Mouse (Mus musculus) MEL-GATA-1-ER (cell line): ENCODE results near the gene Amh.
"Not testable (repeated sequence)": the region's sequence is repeated elsewhere in the genome, so short reads cannot be mapped to it uniquely, and the experiment has no call there.

Source experiments
- DNase-seq: peaks from one replicate; pipeline ENCODE4 v3.0.0-alpha.2; 2012; ENCODE audit warnings: low read depth; ENCODE audit errors: extremely low read depth

The Amh gene

DNA sequence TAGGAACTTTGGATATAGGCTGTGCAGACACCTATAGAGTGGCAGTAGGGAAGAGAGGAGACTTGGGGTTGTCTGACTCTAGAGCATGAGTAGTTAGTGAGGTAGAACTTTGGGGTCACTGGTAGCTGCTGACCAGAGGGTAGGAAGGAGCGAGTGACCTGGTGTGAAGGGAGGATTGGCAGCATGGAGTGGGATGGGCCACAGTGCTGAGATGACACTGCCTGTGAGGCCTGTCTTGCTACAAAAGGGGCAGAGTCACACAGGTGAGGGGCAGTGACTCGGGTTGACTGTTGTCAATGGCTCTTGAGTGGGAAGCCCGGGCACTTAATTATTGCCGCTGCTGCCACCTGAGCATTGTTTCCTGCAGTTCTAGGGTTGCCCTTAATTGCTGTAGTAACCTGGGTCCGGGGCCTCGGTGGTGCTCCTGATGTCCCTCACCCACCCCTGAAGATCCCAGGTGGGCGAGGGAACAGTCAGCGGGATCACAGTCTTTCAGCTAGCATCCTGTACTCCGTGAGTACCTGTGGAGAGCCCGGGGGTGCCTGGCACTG lies 22.9 kb downstream of the Amh start:
- DNase-seq, result no peak

GRCm38 (mm10) chr10:80828587-80828986 lies 23.5 kb downstream of the Amh start:
- DNase-seq, result not testable (repeated sequence)

DNA sequence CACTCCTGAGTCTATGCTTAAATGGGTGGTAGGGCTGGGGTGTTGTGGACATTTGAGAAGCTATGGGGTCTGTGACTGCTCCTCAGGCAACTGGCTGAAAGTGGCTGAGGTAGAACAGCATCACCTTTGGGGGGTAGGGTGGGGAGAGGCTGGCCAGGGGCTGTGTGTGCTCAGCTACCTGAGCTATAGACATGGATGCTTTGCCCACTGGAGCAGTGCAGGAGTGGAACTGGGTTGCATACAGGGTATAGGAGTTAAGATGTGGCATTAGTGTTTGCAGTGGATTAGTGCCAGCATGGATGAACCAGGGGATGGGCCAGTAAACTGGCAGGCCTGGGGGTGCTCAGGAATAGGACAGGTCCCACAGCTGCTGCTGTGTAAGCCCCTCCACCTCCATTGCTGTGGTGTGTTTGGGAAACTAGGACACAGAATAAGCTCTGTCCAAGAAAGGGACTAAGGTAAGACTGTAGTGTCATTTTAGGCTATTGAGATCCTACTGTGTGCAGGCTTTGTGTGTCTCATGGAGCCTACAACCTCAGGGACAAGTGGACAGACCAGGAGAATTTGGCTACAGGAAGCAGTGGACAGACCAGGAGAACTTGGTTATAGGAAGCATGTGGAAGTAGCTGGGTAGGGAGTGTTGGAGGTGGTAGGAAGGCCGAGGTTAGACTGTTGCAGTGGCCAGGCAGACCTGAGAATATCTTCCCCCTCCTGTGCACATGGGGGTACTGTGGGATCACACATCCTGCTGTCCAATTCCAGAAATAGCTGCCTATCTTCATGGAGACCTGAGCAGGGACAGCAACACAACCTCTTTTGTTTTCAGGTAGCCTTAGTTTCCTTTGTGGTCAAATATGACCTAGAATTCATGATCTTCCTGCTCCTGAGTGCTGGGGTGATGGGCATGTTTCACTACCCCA lies 24.6 kb downstream of the Amh start:
- no peak for DNase-seq

- DNase-seq, result no peak
These were observed 26.1 kb downstream of the Amh start for GRCm38 (mm10) chr10:80831136-80831535.

GRCm38 (mm10) chr10:80832818-80833217 lies 27.8 kb downstream of the Amh start:
- no peak for DNase-seq

DNA sequence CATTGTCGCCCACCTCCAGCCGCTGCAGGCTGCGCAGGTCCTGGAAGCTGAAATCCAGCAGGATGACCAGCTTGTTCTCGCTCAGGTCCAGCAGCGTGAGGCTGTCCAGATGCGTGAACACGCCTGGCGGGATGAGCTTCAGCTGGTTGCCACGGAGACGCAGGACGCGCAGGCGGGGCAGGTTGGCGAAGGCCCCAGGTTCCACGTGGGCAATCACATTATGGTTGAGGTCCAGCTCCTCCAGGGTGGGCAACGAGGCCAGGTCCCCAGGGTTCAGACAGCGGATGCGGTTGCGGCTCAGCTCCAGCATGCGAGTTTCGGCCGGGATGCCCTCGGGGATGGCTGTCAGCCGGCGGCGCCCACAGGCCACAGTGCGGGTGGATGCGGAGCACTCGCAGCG lies 30.6 kb downstream of the Amh start:
- DNase-seq, result no peak

DNA sequence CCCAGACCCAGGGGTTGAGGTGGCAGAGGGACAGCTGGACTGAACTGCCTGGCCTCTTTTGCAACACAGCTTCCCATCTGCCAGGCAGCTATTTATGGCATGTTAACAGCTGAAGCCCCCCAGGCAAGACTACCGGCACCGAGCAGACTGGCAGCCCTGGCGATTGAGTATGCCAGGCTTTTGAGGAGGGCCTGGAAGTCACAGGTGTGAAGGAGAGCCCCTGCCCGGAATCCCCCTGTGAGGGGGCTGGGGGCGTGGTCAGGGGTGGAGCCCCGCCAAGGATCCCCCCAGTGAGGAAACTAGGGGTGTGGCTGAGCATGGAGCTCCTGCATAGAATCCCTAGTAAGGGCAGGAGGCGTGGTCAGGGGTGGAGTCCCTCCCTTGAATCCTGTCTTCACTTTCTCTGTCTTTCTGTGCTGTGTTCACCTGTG lies 31.9 kb downstream of the Amh start:
- no peak for DNase-seq

- DNase-seq, result no peak
These were observed 32.8 kb downstream of the Amh start for GRCm38 (mm10) chr10:80837827-80838226.

DNA sequence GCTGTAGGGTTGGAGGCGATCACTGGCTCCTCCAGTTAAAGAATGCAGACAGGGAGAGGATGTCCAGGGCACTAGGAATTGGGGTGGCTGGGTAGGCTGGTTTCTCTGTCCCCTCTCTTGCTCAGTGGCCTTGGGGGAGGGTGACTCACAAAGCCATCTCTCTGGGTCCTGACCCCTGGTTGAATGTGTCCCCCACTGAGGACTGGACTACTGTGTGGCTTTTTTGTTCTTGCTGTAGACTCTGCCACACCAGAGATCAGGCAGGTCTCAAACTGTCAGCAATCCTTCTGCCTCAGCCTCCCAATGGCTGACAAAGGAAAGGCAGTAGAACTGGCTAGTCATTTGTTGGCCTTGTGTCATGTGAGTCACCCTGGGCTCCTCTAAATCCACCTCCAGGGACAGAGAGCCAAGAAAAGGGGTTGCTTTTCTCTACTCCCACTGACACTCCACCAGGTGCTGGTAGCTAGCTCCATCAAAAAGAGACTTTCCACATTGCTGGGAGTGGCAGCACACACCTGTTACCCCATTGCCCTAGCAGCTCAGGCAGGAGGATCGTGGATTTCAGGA lies 33.4 kb downstream of the Amh start:
- DNase-seq, result no peak

DNA sequence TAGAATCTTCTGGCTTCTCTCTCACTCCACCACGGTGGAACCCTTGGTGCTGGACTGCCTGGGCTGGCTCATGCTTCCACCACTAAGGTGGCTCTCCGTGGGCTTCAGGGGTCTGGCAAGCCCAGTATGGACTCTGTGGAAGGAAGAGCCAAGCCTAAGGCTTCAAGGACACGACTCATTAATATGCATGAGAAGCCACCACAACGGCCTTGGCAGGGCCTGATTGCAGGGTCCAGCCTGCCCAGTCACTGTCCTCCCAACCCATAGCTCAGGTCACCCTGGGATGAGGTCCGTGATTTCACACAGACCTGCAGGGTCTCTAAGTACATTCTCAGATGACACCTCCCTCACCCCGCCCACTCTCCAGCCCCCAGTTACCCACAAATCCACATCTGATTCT lies 34.8 kb downstream of the Amh start:
- DNase-seq, result no peak

- DNase-seq, result no peak
These were observed 36.6 kb downstream of the Amh start for GRCm38 (mm10) chr10:80841685-80842084.

DNA sequence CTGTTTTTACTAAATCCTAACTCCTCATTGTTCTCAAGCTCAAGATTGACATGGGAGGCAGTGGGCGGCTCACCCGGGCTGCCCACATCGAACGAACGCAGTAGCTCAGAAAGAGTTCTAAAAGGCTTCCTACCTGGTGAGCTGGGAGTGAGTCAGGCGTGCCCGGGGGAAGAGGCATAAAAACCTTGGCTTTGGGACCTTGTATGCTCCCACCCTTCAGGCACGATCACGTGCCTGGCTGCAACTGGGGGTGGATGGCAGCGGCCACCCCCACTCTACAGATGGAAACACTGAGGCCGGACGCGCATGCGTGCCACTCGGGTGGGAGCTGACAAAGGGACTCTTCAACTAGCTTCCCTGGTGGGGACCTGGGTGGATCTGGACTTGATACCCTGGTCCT lies 37.3 kb downstream of the Amh start:
- no peak for DNase-seq

- no peak for DNase-seq
These were observed 38.3 kb downstream of the Amh start for GRCm38 (mm10) chr10:80843087-80843930.

GRCm38 (mm10) chr10:80843931-80844547 lies 39.0 kb downstream of the Amh start, which contains the start of gene Lingo3:
Gene Lingo3 (minus strand): TSS chr10:80844039.
- no peak for DNase-seq

DNA sequence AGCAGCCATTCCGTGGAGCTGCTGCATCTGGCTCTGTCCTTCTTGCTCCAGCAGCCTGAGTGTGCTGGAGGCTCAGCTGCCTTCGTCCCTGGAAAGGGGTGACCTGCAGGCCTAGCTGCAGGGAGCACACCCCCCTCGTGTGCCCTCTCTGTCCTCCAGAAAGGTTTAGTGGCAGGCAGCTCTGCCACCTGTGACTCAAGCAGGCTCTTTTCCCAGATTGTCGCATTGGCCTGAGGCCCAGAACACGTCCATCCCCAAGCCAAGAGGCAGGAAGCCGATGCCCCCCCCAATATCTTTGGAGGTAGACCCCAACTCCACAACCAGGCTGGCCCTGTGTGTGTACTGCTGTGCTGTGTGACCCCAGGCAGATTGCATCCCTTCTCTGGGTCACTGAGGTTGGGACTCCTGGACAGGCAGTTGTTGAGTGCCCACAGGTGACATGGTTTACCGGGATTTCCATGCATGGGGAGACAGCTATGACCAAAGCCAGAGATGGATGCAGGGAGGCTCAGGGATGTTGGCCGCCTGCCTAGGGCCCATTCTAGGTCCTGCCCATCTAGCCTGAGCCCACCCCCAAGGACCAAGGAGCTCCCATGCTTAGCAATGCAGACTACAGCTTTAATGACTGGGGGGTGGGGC lies 40.1 kb downstream of the Amh start:
- DNase-seq, result no peak

DNA sequence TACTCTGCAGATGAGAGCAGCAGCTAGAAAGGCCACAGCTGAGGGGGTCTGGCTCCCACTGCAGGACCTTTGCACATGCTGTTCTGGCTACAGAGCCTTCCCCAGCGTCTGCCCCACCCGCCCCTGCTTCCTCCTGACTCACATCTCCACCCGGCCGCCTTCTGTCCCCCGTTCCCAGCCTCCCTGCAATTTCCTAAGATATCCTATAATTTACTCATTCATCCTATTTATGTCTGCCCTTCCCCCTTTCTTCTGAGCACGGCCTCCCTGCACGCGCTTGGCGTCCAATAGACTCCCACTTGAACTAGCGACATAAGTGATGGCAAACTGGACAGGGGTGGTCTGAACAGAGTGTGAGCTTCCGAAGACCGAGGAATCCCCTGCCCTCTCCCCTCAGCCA lies 40.7 kb downstream of the Amh start:
- no peak for DNase-seq

GRCm38 (mm10) chr10:80848571-80848970 lies 43.5 kb downstream of the Amh start:
- DNase-seq, result no peak

DNA sequence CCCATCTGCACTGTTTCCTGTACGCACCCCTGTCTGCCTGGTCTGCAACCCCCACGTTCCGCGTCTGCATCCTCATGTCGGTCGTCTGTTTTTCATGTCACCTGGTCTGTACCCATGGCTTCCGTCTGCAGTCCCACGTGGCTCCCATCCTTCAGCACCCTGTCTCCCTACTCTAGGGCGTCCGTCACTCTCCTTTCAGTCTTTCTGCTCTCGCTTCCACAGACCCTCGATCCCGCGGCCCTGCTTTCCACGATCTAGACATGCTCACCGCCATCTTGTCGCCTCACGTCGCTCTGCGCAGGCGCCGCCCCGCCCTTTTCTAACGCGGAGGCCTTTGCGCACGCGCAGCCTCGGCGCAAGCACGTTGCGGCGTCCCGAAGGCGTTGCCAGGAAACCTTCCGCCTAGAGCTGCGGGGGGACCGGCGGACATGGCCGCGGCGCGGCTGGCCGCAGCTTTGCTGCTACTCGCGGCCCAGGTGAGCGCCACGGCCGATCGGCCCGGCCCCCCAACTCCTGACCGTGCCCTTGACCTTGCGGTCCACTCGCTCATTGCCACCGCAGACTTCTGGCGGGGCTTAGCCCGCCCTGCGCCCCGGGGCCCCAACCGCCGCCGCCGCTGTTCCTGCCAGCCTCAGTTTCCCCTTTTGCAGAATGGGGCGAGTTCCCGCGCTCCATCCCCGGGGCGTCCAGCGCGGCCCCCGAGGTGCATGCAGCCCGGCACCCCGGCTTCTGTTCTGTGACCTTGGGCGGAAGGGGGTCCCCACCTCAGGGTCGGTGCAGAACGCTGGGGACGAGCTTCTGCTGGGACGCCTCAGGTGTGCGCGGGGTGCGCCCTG lies 50.1 kb downstream of the Amh start, which contains the start of the genes Lsm7 and Sppl2b:
TSS of gene Lsm7 (minus strand) at position 297 of the 836 bp plus-strand sequence.
TSS of gene Sppl2b (plus strand) at position 363 of the 836 bp plus-strand sequence.
- peak; percentile 74 for DNase-seq

DNA sequence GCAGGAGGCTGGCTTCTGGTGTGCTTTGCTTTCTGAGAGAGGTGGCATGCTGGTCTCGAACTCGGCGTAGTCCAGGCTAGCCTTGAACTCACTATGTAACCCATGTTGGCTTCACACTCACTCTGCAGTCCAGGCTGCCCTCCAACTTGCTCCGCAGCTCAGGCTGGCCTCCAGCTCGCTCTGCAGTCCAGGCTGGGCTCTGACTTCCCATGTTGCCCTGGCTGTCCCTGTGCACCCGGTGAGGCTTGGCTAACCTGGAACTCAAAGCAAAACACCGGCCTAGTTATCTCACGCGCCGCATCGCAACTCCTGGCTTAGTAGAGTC lies 50.7 kb downstream of the Amh start:
- DNase-seq, result no peak

DNA sequence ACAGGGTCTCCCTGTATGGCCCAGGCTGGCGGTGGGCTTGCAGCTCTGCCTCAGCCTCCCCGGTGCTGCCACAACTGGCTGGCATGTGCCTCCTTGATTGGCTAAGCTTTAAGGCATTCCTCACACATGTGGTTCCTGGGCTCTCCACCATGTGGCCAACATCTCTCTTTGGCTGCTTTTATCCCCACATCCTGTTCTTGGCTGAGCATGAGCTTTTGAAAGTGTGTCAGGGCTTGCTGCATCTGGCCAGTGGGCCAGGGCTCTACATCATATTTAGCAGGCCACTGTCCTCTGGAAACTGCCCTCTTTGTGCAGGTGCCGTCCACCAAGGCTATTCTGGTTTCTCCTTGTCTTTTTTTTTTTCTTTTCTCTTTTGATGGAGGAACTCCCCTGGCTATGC lies 51.2 kb downstream of the Amh start:
- no peak for DNase-seq
